Mouse (Mus musculus) embryo, embryonic 10 days (tissue): Measurements from ENCODE around the gene Tmem199.

Experiments
- DNase-seq: peaks from one replicate; pipeline ENCODE4 v3.0.0-alpha.2; 2015; ENCODE audit warnings: low spot score

The Tmem199 gene

GRCm38 (mm10) chr11:78524838-78525237 lies 12.9 kb upstream of the Tmem199 start:
- no peak for DNase-seq

DNA sequence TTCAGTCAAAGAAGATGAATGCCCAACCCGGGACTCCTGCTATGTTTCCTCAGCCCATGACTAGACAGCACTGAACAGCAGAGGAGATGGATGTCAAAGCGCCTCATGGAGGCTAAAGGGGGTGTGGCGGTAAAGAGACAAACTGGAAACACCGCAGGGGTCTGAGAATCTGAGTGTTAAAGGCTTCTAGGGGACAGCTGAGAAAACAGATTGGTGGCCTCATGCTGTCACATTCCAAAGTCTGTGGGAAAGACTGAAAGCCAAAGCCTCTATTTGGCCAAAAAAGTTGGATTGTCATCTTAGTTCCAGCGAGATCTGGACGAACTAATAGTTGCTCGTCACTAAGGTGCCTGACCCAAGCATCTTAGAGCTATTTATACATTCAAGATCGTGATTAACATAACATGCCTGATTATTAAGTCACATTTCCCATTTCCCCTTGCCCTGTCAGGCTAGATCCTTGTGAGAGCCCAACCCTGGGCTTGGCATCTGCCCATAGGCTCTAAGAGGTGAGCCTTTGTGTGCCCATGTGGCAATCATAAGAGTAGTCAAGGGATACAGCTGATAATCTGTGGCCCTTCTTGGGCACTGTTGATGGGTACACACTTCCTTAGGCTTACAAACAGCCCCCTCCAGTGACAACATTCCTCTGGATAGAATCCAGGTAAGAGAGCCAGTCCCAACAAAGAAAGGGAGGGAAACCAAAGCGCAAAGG lies 11.4 kb upstream of the Tmem199 start:
- DNase-seq, result peak; percentile 24

- peak; percentile 31 for DNase-seq
Observed at GRCm38 (mm10) chr11:78522481-78522997, 10.6 kb upstream of the Tmem199 start.

DNA sequence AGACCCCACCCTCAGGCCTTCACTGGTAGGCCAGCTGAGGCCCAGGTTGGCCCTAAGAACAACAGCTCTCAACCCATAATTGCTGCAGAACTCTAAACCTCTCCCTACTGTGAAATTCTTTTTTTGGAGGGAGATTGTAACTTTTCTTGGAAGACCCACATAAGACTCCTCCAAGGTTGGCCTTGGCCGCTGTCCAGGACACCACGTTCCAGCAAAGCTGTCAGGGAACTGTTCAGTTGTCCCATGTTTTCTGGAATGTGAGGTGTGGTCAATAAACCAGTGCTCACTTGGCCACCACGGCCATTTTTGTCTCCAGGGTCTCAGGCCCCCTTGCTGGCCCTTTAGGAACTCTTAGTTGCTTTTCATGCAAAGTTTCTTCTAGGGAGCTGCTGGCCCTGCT lies 9.9 kb upstream of the Tmem199 start:
- DNase-seq, result no peak

DNA sequence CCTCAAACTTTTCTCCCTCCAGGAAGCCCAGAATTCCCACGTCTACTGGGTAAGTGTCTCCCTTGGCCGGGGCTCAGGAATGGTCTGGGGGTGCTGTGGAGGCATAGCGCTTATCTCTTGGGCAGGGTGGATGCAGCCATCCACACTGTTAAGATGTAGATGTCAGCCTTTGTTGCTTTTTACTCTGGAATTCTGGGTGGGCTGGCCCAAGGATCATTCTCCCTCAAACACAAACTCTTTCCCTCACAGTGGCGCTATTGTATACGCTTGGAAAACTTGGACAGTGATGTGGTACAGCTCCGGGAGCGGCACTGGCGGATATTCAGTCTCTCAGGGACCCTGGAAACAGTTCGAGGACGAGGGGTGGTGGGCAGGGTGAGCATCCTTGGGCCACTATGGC lies 7.0 kb upstream of the Tmem199 start:
- DNase-seq, result no peak

DNA sequence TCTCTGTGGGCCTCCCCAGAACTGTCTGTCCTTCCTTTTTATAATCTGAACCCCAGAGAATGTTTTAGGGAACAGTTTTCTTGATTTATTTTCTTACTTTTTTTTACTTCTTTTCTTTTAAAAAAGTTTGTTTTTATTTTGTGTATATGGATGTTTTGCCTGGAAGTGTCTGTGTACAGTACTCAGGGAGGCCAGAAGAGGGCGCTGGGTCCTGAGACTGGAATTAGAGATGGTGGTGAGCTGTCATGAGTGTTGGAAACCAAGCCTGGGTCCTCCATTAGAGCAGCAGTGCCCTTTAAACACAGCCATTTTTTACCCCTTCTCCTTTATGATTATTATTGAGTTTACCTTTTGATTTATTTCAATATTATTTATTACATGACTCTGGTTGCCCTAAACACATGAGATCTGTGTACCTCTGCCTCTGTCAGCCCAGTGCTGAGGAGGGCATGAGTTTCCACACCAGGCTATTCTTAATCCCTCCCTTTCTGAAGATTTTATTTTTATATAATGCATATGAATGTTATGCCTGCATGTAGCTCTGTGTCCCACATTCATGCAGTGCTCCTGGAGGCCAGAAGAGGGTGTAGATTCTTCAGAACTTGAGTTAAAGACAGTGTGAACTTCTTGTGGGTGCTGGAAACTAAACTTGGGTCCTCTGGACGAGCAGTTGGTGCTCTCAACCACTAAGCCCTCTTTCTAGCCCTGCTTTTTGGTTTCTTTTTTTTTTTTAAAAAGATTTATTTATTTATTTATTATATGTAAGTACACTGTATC lies 3.8 kb upstream of the Tmem199 start:
- peak; percentile 20 for DNase-seq

DNA sequence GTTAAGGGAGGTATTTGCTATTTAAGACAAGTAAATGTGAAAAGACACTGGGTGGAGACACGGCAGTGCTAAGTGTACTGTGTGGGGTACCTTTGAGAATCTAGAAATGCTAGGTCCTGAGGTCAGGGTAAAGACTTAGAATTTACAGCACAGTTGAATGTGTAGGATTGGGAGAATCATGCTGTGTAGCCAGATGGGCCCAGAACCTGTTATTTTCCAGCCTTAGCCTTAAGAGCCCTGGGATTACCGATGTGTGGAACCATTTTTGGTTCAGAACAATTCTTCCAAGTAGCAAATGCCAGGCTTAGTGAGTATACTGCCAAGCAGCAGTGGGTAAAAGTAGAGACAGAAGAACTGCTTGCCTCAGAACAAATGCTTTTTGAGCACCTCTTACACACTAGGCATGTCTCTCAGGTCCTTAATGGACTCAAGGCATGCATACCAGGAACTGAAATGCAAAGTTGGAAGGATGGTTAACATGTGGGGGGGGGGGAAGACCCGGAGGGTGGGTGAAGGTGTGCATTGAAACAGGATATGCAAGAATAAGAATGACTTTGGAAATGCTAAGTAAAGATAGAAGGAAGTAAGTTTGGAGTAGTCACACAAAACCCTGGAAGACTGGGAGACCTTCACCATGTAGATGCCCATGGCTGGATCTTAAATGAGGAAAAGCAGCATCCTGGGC lies 1.3 kb upstream of the Tmem199 start:
- no peak for DNase-seq

DNA sequence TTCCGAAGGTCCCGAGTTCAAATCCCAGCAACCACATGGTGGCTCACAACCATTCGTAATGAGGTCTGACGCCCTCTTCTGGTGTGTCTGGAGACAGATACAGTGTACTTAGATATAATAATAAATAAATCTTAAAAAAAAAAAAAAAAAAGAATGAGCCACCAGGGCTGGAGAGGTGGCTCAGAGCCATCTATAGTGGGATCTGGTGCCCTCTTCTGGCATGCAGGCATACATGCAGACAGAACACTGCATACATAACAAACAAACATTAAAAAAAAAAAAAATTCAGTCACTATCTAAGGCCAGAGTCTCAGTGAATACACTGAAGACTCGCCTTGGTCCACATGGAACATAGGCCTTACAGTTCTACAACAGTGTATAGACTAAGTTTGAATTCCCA lies 2.8 kb downstream of the Tmem199 start:
- peak; percentile 32 for DNase-seq

DNA sequence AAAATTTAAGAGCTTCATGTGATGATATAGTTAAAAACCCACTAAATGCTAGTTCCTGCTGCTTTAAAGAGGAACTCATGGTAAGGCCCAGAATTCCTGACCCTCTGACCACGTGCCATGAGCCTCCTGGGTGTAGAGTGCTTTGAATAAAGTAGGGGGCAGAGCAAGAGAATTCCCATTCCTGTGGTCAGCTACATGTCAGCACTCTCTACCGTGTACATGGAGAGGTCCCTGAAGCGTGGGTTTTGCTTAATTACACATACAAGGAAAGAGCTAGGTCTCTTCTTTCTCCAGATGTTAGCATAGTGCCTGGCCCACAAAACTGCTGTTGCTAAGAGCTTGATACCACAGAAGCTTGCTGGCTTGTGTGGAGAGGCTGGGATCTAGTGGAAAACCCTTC lies 6.5 kb downstream of the Tmem199 start:
- no peak for DNase-seq

GRCm38 (mm10) chr11:78502909-78503650 lies 8.9 kb downstream of the Tmem199 start, which contains the start of gene Sebox:
TSS of gene Sebox (plus strand) at chr11:78503447.
- DNase-seq, result no peak

DNA sequence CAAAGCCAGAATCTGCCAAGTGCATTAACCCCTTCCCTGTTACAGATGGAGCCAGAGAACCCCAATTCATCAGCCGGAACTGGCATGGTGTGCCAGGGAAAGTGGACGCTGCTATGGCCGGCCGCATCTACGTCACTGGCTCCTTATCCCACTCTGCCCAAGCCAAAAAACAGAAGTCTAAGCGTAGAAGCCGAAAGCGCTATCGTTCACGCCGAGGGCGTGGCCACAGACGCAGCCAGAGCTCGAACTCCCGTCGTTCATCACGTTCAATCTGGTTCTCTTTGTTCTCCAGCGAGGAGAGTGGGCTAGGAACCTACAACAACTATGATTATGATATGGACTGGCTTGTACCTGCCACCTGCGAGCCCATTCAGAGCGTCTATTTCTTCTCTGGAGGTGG lies 10.4 kb downstream of the Tmem199 start:
- DNase-seq, result no peak

DNA sequence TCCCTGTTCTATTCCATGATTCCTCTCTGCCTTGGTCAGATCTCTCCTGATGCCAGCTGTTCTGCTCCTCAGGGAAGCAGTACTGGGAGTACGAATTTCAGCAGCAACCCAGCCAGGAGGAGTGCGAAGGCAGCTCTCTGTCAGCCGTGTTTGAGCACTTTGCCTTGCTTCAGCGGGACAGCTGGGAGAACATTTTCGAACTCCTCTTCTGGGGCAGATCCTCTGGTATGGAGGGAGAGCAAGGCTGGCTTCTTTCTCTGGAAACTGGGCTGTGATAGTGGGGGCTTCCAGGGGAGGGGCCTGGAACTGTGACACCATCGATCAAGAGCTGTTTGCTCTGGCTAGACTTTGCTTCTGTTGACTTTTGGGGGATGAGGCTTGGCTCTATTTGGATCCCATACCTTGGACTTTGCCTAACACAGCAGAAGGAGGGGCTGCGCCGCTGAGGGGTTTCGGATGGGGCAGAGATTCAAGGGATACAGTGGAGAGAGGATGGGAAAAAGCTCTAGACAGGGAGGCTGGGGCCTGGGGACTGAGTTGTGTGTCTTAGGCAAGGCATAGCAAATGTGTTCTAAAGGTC lies 11.3 kb downstream of the Tmem199 start:
- DNase-seq, result no peak

- DNase-seq, result no peak
Observed at GRCm38 (mm10) chr11:78499543-78499942, 12.4 kb downstream of the Tmem199 start.

GRCm38 (mm10) chr11:78499004-78499403 lies 13.0 kb downstream of the Tmem199 start, which contains the start of gene Vtn:
TSS of gene Vtn (plus strand) at chr11:78499091.
- peak; percentile 26 for DNase-seq

GRCm38 (mm10) chr11:78497544-78498522 lies 14.1 kb downstream of the Tmem199 start, which contains the start of gene Sarm1:
TSS of gene Sarm1 (minus strand) at chr11:78497754.
- peak; percentile 98 for DNase-seq

DNA sequence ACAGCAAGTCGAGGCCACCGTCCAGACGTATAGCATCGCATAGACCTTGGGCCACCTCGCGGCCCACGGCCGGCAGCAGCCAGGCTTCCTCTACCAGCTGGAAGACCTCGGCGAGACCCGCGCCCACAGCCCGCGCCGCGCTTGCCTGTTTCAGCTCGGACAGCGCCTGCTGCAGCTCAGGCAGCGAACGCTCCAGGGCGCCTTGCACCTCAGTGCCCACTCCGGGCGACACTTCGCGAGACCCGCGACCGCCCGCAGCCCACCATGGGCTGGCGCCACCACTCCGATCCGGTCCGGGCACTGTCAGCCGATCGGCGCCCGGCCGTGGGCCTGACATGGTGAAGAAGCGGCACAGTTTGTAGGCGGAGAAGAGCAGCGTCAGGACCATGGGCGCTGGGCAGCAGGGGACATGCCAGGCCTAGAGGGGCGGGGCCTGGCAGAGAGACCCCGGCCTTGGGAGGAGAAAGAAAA lies 14.9 kb downstream of the Tmem199 start:
- DNase-seq, result peak; percentile 43

DNA sequence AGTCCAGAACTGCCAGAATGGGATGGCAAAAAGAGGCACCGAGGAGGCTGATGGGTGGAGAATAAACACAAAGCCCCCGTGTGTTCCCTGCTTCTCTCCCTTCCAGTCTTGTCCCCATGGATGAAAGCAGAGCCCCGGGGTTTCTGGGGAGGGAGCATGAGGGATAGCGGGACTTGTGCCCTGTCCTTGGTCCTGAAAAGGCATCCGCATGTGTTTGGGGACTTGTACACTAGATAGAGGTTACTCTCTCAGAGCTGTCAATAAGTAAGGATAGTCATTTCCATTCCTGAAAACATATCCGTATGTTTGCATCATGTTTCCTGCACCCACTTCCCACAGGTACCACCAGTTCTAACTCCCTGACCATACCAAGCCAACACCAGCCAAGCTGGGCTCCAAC lies 16.1 kb downstream of the Tmem199 start:
- DNase-seq, result peak; percentile 82

DNA sequence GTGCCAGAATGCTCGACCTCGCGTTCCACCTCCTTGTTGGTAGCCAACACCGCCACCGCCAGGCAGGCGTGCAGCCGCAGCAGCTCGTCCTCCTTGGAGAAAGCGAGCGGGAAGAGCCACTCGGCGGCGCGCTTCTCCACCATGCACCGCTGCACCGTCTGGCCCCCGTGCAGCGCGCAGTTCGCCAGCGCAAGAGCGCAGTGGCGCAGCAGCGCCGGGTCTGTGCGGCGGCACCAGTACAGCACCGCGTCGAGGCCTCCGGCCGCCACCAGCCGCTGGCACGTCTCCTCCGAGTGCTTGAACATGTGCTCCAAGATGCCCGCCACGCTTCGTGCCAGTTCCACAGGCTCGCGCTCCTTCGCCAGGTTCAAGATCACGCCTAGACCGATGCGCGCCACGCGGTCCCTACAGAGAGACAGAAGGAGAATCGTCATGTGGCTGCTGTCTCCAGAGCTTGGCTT lies 21.2 kb downstream of the Tmem199 start:
- peak; percentile 87 for DNase-seq

DNA sequence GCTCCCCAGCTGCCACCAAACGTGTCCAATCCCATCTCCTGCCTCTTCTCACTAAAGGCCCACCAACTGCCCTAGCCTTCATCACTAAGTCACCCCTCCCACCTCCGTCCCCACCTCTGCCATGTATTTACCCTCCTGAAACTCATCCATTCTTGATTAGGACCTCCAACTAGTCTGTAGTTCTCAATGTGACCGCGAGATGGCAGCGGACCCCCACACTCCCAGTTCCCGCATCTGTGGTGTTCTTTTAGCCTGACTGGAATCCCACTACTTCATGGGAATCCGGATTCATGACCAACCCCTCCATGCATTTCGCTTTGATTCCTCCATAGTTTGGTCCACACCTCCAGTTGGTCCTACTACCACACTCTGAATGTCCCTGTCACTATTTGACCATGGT lies 23.8 kb downstream of the Tmem199 start:
- peak; percentile 86 for DNase-seq

DNA sequence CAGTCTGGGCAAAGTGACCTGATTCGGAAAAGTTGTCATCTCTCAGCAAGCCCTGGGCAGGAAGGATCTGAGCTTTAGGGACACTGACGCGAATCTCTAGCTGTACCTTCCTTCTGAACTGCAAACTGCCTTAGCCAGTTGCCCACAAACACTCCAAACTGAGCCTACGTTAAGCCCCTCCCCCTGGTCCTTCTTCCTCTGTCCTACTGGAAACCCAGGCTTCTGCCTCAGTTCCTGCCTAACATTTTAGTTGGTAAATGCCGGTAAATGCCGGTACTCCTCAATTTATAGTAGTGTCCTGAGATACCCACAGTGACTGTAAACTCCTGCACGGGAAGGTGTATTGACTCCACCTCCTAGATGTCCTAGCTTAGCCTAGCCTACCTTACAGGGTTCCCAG lies 28.3 kb downstream of the Tmem199 start:
- no peak for DNase-seq
